Mouse (Mus musculus): ENCODE results near the gene Cacna2d3. TPM values are rescaled to one million over a fixed set of nuclear protein-coding genes. Genes with fewer than 3 reads are reported as not detected.

The Cacna2d3 gene
- polyA plus RNA-seq, 1 experiment from 2014 or later: 38.5 TPM

- no peak overlapping the region for H3K4me2 ChIP-seq (ENCODE audit: low read length)
- no peaks in the 10 kb centered on the region for H3K9me3 ChIP-seq (ENCODE audit: control insufficient read depth, low read length)
- H3K27ac ChIP-seq (replicated peaks; ENCODE audit: low read depth, low read length): no peak overlapping the region
- H3K27me3 ChIP-seq (ENCODE audit: control insufficient read depth, insufficient read depth, low read length): no peaks in the 10 kb centered on the region
- no peak overlapping the region for H3K9ac ChIP-seq (replicated peaks; ENCODE audit: low read length)
- no peak for ATAC-seq (ENCODE audit: low FRiP score, low TSS enrichment)
- H3K4me1 ChIP-seq (ENCODE audit: control insufficient read depth, insufficient read depth, low read length): no peaks in the 10 kb centered on the region
- 98% methylated on average over 1 of the region's 1 CpGs for WGBS
- H3K4me3 ChIP-seq (replicated peaks; ENCODE audit: low read depth, low read length): no peak overlapping the region
- no peak for DNase-seq
- H3K36me3 ChIP-seq (ENCODE audit: control insufficient read depth, insufficient read depth, low read length): no peaks in the 10 kb centered on the region
Measured at GRCm38 (mm10) chr14:28887373-28887772, 834.3 kb downstream of the Cacna2d3 start.

DNA sequence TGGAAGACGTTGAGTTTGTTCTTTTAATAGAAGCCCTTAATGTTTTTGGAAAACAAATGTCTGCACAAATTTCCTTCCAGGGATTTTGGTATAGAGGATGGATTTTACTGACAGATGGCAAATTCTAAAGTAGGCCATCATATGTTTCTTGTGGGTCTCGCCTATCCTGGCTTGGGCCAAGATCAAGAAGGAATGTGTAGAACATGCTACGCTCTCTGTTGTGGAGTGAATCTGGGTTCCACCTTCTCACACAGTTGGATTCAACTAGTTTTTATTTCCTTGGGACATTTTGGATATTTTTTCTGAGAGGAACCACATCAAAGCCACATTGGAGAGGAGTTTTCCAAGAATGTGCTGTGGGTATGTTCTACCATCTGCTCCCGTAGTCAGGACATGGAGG is 835.0 kb downstream of the Cacna2d3 start:
- 98% methylated on average over 4 of the region's 4 CpGs for WGBS
- Histone ChIP-seq H3K9me3 (ENCODE audit: control insufficient read depth, low read length) (no peaks in the 10 kb centered on the region), H3K4me3 (replicated peaks; ENCODE audit: low read depth, low read length) (no peak overlapping the region), H3K27me3 (ENCODE audit: control insufficient read depth, insufficient read depth, low read length) (no peaks in the 10 kb centered on the region), H3K4me2 (ENCODE audit: low read length) (no peak overlapping the region), H3K4me1 (ENCODE audit: control insufficient read depth, insufficient read depth, low read length) (no peaks in the 10 kb centered on the region), H3K36me3 (ENCODE audit: control insufficient read depth, insufficient read depth, low read length) (no peaks in the 10 kb centered on the region), H3K27ac (replicated peaks; ENCODE audit: low read depth, low read length) (no peak overlapping the region), H3K9ac (replicated peaks; ENCODE audit: low read length) (no peak overlapping the region)
- ATAC-seq (ENCODE audit: low FRiP score, low TSS enrichment) (no peak), DNase-seq (no peak)

DNA sequence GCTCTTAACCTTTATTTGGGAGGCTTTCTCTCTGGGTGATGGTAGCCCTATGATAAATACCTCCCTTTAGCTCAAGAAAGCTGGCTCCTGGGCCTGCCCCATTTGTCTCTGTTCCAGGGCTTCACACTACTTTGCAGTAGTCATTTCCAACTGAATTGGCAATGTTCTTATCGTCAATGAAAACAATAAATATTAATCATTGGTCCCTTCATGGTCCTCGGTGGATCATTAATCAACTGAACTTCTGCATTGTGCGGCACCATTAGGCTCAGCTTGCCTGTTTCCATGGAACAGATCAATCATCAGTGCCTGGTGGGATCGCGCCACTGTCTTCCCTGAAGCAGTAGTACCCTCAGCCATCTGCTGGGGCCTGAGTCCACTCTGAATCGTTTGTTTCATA is 850.7 kb downstream of the Cacna2d3 start:
- no peak for ATAC-seq (ENCODE audit: low FRiP score, low TSS enrichment)
- WGBS: 82% methylated on average over 6 of the region's 6 CpGs

DNA sequence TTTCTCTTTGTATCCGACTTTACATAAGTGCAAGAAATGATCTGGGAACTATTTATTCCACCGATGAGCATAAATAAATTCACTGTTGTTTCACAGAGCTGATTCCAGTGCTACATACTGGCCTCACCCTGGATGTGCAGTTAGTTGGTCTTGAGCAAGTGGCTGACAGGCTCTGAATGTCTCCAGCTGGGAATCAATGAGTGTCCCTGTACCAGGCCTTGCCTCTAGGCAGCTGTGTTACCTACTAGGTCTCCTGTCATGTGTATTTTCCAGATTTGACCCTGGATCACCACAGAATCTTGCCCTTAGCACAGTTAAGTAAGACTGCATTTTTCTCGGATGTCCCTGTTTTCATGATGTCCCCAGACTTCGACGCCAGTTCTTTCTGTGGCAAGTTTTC is 851.3 kb downstream of the Cacna2d3 start:
- H3K9ac ChIP-seq (replicated peaks; ENCODE audit: low read length): no peak overlapping the region
- H3K9me3 ChIP-seq (ENCODE audit: control insufficient read depth, low read length): no peaks in the 10 kb centered on the region
- H3K4me2 ChIP-seq (ENCODE audit: low read length): no peak overlapping the region
- WGBS: 91% methylated on average over 5 of the region's 5 CpGs
- H3K4me3 ChIP-seq (replicated peaks; ENCODE audit: low read depth, low read length): no peak overlapping the region
- no peaks in the 10 kb centered on the region for H3K27me3 ChIP-seq (ENCODE audit: control insufficient read depth, insufficient read depth, low read length)
- no peaks in the 10 kb centered on the region for H3K4me1 ChIP-seq (ENCODE audit: control insufficient read depth, insufficient read depth, low read length)
- ATAC-seq (ENCODE audit: low FRiP score, low TSS enrichment) (no peak), DNase-seq (no peak)
- H3K36me3 ChIP-seq (ENCODE audit: control insufficient read depth, insufficient read depth, low read length): no peaks in the 10 kb centered on the region
- H3K27ac ChIP-seq (replicated peaks; ENCODE audit: low read depth, low read length): no peak overlapping the region

More for the DNA sequence above, 850.7 kb downstream of the Cacna2d3 start:
- Histone ChIP-seq H3K36me3 (ENCODE audit: control insufficient read depth, insufficient read depth, low read length) (no peaks in the 10 kb centered on the region), H3K9ac (replicated peaks; ENCODE audit: low read length) (no peak overlapping the region), H3K27ac (replicated peaks; ENCODE audit: low read depth, low read length) (no peak overlapping the region), H3K4me1 (ENCODE audit: control insufficient read depth, insufficient read depth, low read length) (no peaks in the 10 kb centered on the region), H3K4me3 (replicated peaks; ENCODE audit: low read depth, low read length) (no peak overlapping the region), H3K4me2 (ENCODE audit: low read length) (no peak overlapping the region), H3K27me3 (ENCODE audit: control insufficient read depth, insufficient read depth, low read length) (no peaks in the 10 kb centered on the region), H3K9me3 (ENCODE audit: control insufficient read depth, low read length) (no peaks in the 10 kb centered on the region)
- DNase-seq: no peak

DNA sequence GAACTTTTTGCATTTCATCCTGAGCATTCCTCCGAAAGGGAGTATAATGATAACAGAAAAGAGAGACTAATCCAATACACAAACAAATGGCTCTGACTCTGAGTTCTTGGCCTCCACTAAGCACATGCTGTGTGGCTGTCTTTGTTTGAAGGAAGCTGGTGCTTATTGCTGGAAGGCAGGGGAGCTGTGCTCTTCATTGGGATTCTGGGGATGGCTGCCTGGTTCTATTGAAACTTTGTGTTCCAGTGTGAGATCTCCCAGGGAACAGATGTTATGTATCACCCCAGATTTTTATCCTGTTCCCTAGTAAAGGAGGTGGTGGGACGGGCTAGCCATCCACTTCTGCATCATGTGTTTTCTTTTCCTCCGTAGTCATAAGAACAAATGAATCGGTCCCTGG is 856.7 kb downstream of the Cacna2d3 start:
- Histone ChIP-seq H3K27ac (replicated peaks; ENCODE audit: low read depth, low read length) (no peak overlapping the region), H3K4me1 (ENCODE audit: control insufficient read depth, insufficient read depth, low read length) (no peaks in the 10 kb centered on the region), H3K4me2 (ENCODE audit: low read length) (no peak overlapping the region), H3K36me3 (ENCODE audit: control insufficient read depth, insufficient read depth, low read length) (no peaks in the 10 kb centered on the region), H3K4me3 (replicated peaks; ENCODE audit: low read depth, low read length) (no peak overlapping the region), H3K9ac (replicated peaks; ENCODE audit: low read length) (no peak overlapping the region), H3K9me3 (ENCODE audit: control insufficient read depth, low read length) (no peaks in the 10 kb centered on the region), H3K27me3 (ENCODE audit: control insufficient read depth, insufficient read depth, low read length) (no peaks in the 10 kb centered on the region)
- WGBS: 20% methylated on average over 4 of the region's 4 CpGs
- DNase-seq (peak; percentile 58), ATAC-seq (ENCODE audit: low FRiP score, low TSS enrichment) (no peak; the same call in 1 of the 2 replicates)

GRCm38 (mm10) chr14:28861142-28861541 is 860.5 kb downstream of the Cacna2d3 start:
- 85% methylated on average over 2 of the region's 2 CpGs for WGBS
- DNase-seq: no peak
- H3K4me3 ChIP-seq (replicated peaks; ENCODE audit: low read depth, low read length): no peak overlapping the region
- H3K27me3 ChIP-seq (ENCODE audit: control insufficient read depth, insufficient read depth, low read length): no peaks in the 10 kb centered on the region
- no peak overlapping the region for H3K4me2 ChIP-seq (ENCODE audit: low read length)
- no peak overlapping the region for H3K9ac ChIP-seq (replicated peaks; ENCODE audit: low read length)
- no peaks in the 10 kb centered on the region for H3K9me3 ChIP-seq (ENCODE audit: control insufficient read depth, low read length)
- ATAC-seq (ENCODE audit: low FRiP score, low TSS enrichment): no peak
- H3K4me1 ChIP-seq (ENCODE audit: control insufficient read depth, insufficient read depth, low read length): no peaks in the 10 kb centered on the region
- H3K27ac ChIP-seq (replicated peaks; ENCODE audit: low read depth, low read length): no peak overlapping the region
- no peaks in the 10 kb centered on the region for H3K36me3 ChIP-seq (ENCODE audit: control insufficient read depth, insufficient read depth, low read length)

Other genes with a start within 250 kb of the Cacna2d3 start
- gene Selenok, start 246.4 kb upstream of the Cacna2d3 start, polyA plus RNA-seq (2014; fragmentation: Nextera tagmentation; extraction: Ambion mirVana): 356 and 457 TPM in 2 replicates

All from midbrain, embryonic 14.5 days (tissue).